10 mouse cellular contexts compared by ENCODE assay signal in genomic region chr11:105312972-105313632, GRCm38 (mm10). TPM values are rescaled to one million over a fixed set of nuclear protein-coding genes. Genes with fewer than 3 reads are reported as not detected.
DNase-seq lines count a peak whose midpoint lies in the region; ATAC-seq and TF ChIP-seq lines count a peak whose summit lies in the region.
"Had no signal": no experiment of that assay in that cellular context is flagged by ENCODE, and none has a peak within 500 bp of the region (broad histone marks: within the 10 kb centered on the region; RNA-seq: fewer than 3 reads in every experiment).

No protein-coding gene starts in this region.

- no peaks in the 10 kb centered on the region for H3K36me3 ChIP-seq in hindbrain, embryonic 14.5 days (replicated peaks; ENCODE audit: control insufficient read depth, insufficient read depth)
- no peaks in the 10 kb centered on the region for H3K36me3 ChIP-seq in stomach, embryonic 14.5 days (ENCODE audit: control insufficient read depth, insufficient read depth, low read length)
- H3K36me3 ChIP-seq: G1E had no signal

- TF ChIP-seq POLR2A in lung, adult 2 months (IDR thresholded peaks at IDR 0.05; ENCODE audit: borderline replicate concordance, extremely low read depth, low read depth, low read length) = no peak

- H3K9ac ChIP-seq in hindbrain, embryonic 14.5 days = no peak overlapping the region
- no peak overlapping the region for H3K9ac ChIP-seq in stomach, embryonic 14.5 days (replicated peaks; ENCODE audit: low read depth, low read length)

- DNase-seq in left cerebral cortex, postnatal 14 days (ENCODE audit: low spot score in 2 of 2) = peak; percentile 15 to 24
- no peak for DNase-seq in left cerebral cortex, postnatal 10 days (ENCODE audit: extremely low spot score in 1 of 2, low spot score in 2 of 2)
- DNase-seq in gastrocnemius, adult 8-10 months (ENCODE audit: low spot score in 2 of 2) = peak; percentile 34 to 53
- DNase-seq in hindbrain, embryonic 14.5 days (ENCODE audit: low spot score) = no peak
- DNase-seq in lung, adult 2 months = peak; percentile 32
- DNase-seq in c-Kit-positive CD71-positive TER-119-positive erythroid progenitor cells, embryonic 14.5 days (ENCODE audit: low spot score) = no peak
- DNase-seq in ovary, adult 18-20 months (ENCODE audit: low spot score) = no peak

- no peak overlapping the region for H3K4me3 ChIP-seq in hindbrain, embryonic 14.5 days (replicated peaks; ENCODE audit: low read length)
- H3K4me3 ChIP-seq in lung, adult 2 months (replicated peaks; ENCODE audit: extremely low read depth, low read depth, low read length) = no peak overlapping the region
- no peak overlapping the region for H3K4me3 ChIP-seq in stomach, embryonic 14.5 days (ENCODE audit: low read depth, low read length)

- no peak for ATAC-seq in hindbrain, embryonic 14.5 days (ENCODE audit: low FRiP score)
- ATAC-seq in stomach, embryonic 14.5 days (ENCODE audit: insufficient number of reproducible peaks, insufficient read depth, low FRiP score, low read depth) = peak; percentile 35; the same call in 1 of the 2 replicates

- no peak overlapping the region for H3K4me2 ChIP-seq in hindbrain, embryonic 14.5 days (replicated peaks)
- no peak overlapping the region for H3K4me2 ChIP-seq in stomach, embryonic 14.5 days (replicated peaks; ENCODE audit: low read depth, low read length)

- peaks cover 25% of the 10 kb centered on the region for H3K4me1 ChIP-seq in hindbrain, embryonic 14.5 days (replicated peaks; ENCODE audit: control insufficient read depth, insufficient read depth, low read length)
- peaks cover 14% of the 10 kb centered on the region for H3K4me1 ChIP-seq in lung, adult 2 months (ENCODE audit: control insufficient read depth, insufficient read depth, low read length)
- peaks cover 17% of the 10 kb centered on the region for H3K4me1 ChIP-seq in stomach, embryonic 14.5 days (ENCODE audit: control insufficient read depth, insufficient read depth, low read length)

- no peaks in the 10 kb centered on the region for H3K27me3 ChIP-seq in hindbrain, embryonic 14.5 days (ENCODE audit: control insufficient read depth, insufficient read depth, low read length)
- H3K27me3 ChIP-seq in stomach, embryonic 14.5 days (ENCODE audit: control insufficient read depth, insufficient read depth, low read length) = no peaks in the 10 kb centered on the region

- TF ChIP-seq CTCF in lung, adult 2 months (IDR thresholded peaks at IDR 0.05; ENCODE audit: insufficient read depth, low read length) = no peak

- H3K9me3 ChIP-seq in hindbrain, embryonic 14.5 days (ENCODE audit: control insufficient read depth, low read length) = no peaks in the 10 kb centered on the region
- H3K9me3 ChIP-seq in stomach, embryonic 14.5 days (ENCODE audit: control insufficient read depth, low read depth, low read length) = no peaks in the 10 kb centered on the region
- H3K9me3 ChIP-seq: G1E had no signal

- WGBS in hindbrain, embryonic 14.5 days = 37% methylated on average over 10 of the region's 10 CpGs
- WGBS in lung, adult 2 months = 24% methylated on average over 10 of the region's 10 CpGs
- 23% methylated on average over 10 of the region's 10 CpGs for WGBS in stomach, embryonic 14.5 days

- intact Hi-C loops in left cerebral cortex, postnatal 14 days (cut with DNase I) = no loop called here
- intact Hi-C loops in left cerebral cortex, postnatal 10 days (cut with DNase I) = no loop called here

- peak overlapping the region; percentile 18; the same call in 1 of the 2 replicates for H3K27ac ChIP-seq in hindbrain, embryonic 14.5 days
- no peak overlapping the region; the same call in 1 of the 2 replicates for H3K27ac ChIP-seq in stomach, embryonic 14.5 days (ENCODE audit: low read length)

RNA-seq across cellular contexts. Expression of gene Mrc2, which starts 20.7 kb away (rescaled TPM):
- 10 to 100 TPM in 1 of 2 experiments, 1 to 10 TPM in 1; 8.9 to 10.1 TPM for total RNA-seq in left cerebral cortex, postnatal 14 days (2021)
- total RNA-seq in left cerebral cortex, postnatal 10 days (2021) = 10 to 100 TPM in 1 of 2 experiments, 1 to 10 TPM in 1; 8.5 to 11.2 TPM
- total RNA-seq in gastrocnemius, adult 8-10 months (2022) = 1 to 10 TPM; 5.2 to 7.6 (median 6.0) TPM
- 3.4 and 3.7 TPM in 2 replicates for polyA plus RNA-seq in hindbrain, embryonic 14.5 days (2014; fragmentation: Nextera tagmentation; extraction: Ambion mirVana)
- 77.0 and 91.8 TPM in 2 replicates for polyA plus RNA-seq in lung, adult 2 months (2012; rRNA removed)
- polyA plus RNA-seq in stomach, embryonic 14.5 days (2014; fragmentation: Nextera tagmentation; extraction: Ambion mirVana) = 10.4 and 12.3 TPM in 2 replicates
- total RNA-seq: hematopoietic stem cell, adult 5-6 weeks had no signal
- polyA plus RNA-seq: G1E had no signal

Comparison
In these comparisons a context has a peak if more than half of its experiments do, and no peak if none do; other contexts are left out.
1. DNase-seq: peak in left cerebral cortex, postnatal 14 days (2 of 2), gastrocnemius, adult 8-10 months (2 of 2) and lung, adult 2 months (single experiment); none in left cerebral cortex, postnatal 10 days (0 of 2), hindbrain, embryonic 14.5 days (single experiment), c-Kit-positive CD71-positive TER-119-positive erythroid progenitor cells, embryonic 14.5 days (single experiment) and ovary, adult 18-20 months (single experiment).